Mouse (Mus musculus): Measurements from ENCODE around the gene Gm10271. TPM values are rescaled to one million over a fixed set of nuclear protein-coding genes. Genes with fewer than 3 reads are reported as not detected.

Gm10271 gene
- polyA plus RNA-seq, 1 experiment from 2014 or later: not detected

DNA sequence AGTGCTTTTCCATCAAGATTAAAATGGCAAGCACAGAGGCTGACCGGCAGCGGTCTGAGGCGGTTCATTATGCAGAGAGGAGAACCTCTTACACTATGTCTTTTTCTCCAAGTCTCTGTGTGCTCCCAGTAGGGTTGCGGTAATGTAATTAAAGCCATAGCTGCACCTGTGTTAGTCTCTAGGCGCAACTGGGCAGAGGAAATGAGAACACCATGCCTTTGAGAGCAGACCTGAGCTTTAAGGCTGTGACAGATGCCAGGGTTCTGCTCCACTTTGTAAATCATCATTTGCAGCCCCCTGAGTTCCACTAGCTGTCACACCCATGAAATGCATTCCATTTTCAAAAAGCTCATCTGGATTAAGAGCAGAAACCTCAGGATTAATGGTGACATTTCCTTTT lies 32.3 kb upstream of the Gm10271 start:
- H3K4me2 ChIP-seq: no peak overlapping the region
- WGBS: 81% methylated on average over 5 of the region's 5 CpGs
- DNase-seq (ENCODE audit: low spot score, missing footprints) (no peak), ATAC-seq (ENCODE audit: low FRiP score) (peak; percentile 44)
- no peaks in the 10 kb centered on the region for H3K4me1 ChIP-seq (ENCODE audit: control insufficient read depth, insufficient read depth, low read length)
- H3K9ac ChIP-seq (ENCODE audit: low read length): no peak overlapping the region
- H3K9me3 ChIP-seq (ENCODE audit: control insufficient read depth, low read length): no peaks in the 10 kb centered on the region
- no peak overlapping the region for H3K27ac ChIP-seq (ENCODE audit: low read depth, low read length)
- H3K27me3 ChIP-seq (ENCODE audit: control insufficient read depth, insufficient read depth, low read length): no peaks in the 10 kb centered on the region
- no peak overlapping the region for H3K4me3 ChIP-seq (ENCODE audit: low read depth, low read length)
- no peaks in the 10 kb centered on the region for H3K36me3 ChIP-seq (ENCODE audit: control insufficient read depth, insufficient read depth, low read length)

DNA sequence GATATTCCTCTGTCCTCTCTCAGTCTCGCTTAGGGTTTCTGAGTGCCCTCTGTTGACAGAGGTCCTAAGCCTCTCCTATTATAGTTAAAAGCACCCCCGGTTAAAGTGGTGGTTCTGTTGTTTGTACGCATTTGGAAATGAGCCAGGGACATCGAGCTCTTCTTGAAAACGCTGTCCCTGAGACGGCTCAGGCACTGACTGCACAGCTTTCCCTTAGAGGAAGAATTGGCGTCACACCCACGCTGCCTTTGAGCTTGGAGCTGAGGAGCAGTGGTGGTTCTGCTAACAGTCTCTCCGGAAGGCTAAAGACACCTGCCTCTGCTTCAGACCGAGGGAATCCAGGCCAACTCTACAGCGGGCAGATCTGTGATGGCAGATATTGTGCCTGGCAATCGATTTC lies 28.6 kb upstream of the Gm10271 start:
- Histone ChIP-seq H3K4me2 (no peak overlapping the region), H3K4me1 (ENCODE audit: control insufficient read depth, insufficient read depth, low read length) (no peaks in the 10 kb centered on the region), H3K27me3 (ENCODE audit: control insufficient read depth, insufficient read depth, low read length) (no peaks in the 10 kb centered on the region), H3K4me3 (ENCODE audit: low read depth, low read length) (no peak overlapping the region), H3K9ac (ENCODE audit: low read length) (no peak overlapping the region), H3K27ac (ENCODE audit: low read depth, low read length) (no peak overlapping the region), H3K36me3 (ENCODE audit: control insufficient read depth, insufficient read depth, low read length) (no peaks in the 10 kb centered on the region), H3K9me3 (ENCODE audit: control insufficient read depth, low read length) (no peaks in the 10 kb centered on the region)
- DNase-seq (ENCODE audit: low spot score, missing footprints) (no peak), ATAC-seq (ENCODE audit: low FRiP score) (no peak)
- WGBS: 73% methylated on average over 12 of the region's 12 CpGs

- no peak overlapping the region for H3K27ac ChIP-seq (ENCODE audit: low read depth, low read length)
- no peak overlapping the region for H3K4me2 ChIP-seq
- H3K36me3 ChIP-seq (ENCODE audit: control insufficient read depth, insufficient read depth, low read length): no peaks in the 10 kb centered on the region
- no peak overlapping the region for H3K4me3 ChIP-seq (ENCODE audit: low read depth, low read length)
- no peak overlapping the region for H3K9ac ChIP-seq (ENCODE audit: low read length)
- no peaks in the 10 kb centered on the region for H3K27me3 ChIP-seq (ENCODE audit: control insufficient read depth, insufficient read depth, low read length)
- WGBS: 90% methylated on average over 17 of the region's 17 CpGs
- H3K9me3 ChIP-seq (ENCODE audit: control insufficient read depth, low read length): no peaks in the 10 kb centered on the region
- ATAC-seq (ENCODE audit: low FRiP score): no peak
- H3K4me1 ChIP-seq (ENCODE audit: control insufficient read depth, insufficient read depth, low read length): no peaks in the 10 kb centered on the region
- no peak for DNase-seq (ENCODE audit: low spot score, missing footprints)
Measured at GRCm38 (mm10) chr10:116998716-116999455, 26.5 kb upstream of the Gm10271 start.

- Histone ChIP-seq H3K27ac (ENCODE audit: low read depth, low read length) (no peak overlapping the region), H3K36me3 (ENCODE audit: control insufficient read depth, insufficient read depth, low read length) (no peaks in the 10 kb centered on the region), H3K9me3 (ENCODE audit: control insufficient read depth, low read length) (no peaks in the 10 kb centered on the region), H3K27me3 (ENCODE audit: control insufficient read depth, insufficient read depth, low read length) (no peaks in the 10 kb centered on the region), H3K4me2 (no peak overlapping the region), H3K4me3 (ENCODE audit: low read depth, low read length) (no peak overlapping the region), H3K9ac (ENCODE audit: low read length) (no peak overlapping the region), H3K4me1 (ENCODE audit: control insufficient read depth, insufficient read depth, low read length) (no peaks in the 10 kb centered on the region)
- ATAC-seq (ENCODE audit: low FRiP score): no peak
- 85% methylated on average over 6 of the region's 6 CpGs for WGBS
- no peak for DNase-seq (ENCODE audit: low spot score, missing footprints)
Measured at GRCm38 (mm10) chr10:116996236-116996600, 23.8 kb upstream of the Gm10271 start.

GRCm38 (mm10) chr10:116995584-116996235 lies 23.3 kb upstream of the Gm10271 start:
- H3K27me3 ChIP-seq (ENCODE audit: control insufficient read depth, insufficient read depth, low read length): no peaks in the 10 kb centered on the region
- WGBS: 68% methylated on average over 6 of the region's 6 CpGs
- no peak overlapping the region for H3K4me3 ChIP-seq (ENCODE audit: low read depth, low read length)
- H3K4me1 ChIP-seq (ENCODE audit: control insufficient read depth, insufficient read depth, low read length): no peaks in the 10 kb centered on the region
- no peak overlapping the region for H3K9ac ChIP-seq (ENCODE audit: low read length)
- H3K9me3 ChIP-seq (ENCODE audit: control insufficient read depth, low read length): no peaks in the 10 kb centered on the region
- DNase-seq (ENCODE audit: low spot score, missing footprints) (no peak), ATAC-seq (ENCODE audit: low FRiP score) (no peak)
- H3K36me3 ChIP-seq (ENCODE audit: control insufficient read depth, insufficient read depth, low read length): no peaks in the 10 kb centered on the region
- no peak overlapping the region for H3K4me2 ChIP-seq
- no peak overlapping the region for H3K27ac ChIP-seq (ENCODE audit: low read depth, low read length)

DNA sequence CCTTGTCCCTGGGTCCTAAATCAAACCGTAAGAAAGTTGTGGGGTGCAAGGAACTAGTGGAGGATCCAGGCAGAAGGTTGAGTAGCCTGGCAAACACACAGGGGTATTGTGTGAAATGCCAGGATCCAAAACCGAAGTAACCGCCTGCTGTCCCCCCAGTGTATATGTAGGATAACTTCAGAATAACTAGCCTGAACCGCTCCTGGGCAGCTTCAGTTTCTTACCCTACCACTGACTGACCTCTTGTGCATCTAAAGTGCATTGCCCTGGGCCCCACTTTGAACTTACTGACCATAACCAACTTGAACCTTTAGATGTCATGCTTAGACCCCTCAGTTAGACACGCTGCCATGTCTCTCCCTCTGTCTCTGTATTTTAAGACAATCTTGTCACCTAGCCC lies 22.8 kb upstream of the Gm10271 start:
- 79% methylated on average over 5 of the region's 5 CpGs for WGBS
- Histone ChIP-seq H3K9me3 (ENCODE audit: control insufficient read depth, low read length) (no peaks in the 10 kb centered on the region), H3K4me2 (no peak overlapping the region), H3K4me1 (ENCODE audit: control insufficient read depth, insufficient read depth, low read length) (no peaks in the 10 kb centered on the region), H3K27ac (ENCODE audit: low read depth, low read length) (no peak overlapping the region), H3K9ac (ENCODE audit: low read length) (no peak overlapping the region), H3K27me3 (ENCODE audit: control insufficient read depth, insufficient read depth, low read length) (no peaks in the 10 kb centered on the region), H3K36me3 (ENCODE audit: control insufficient read depth, insufficient read depth, low read length) (no peaks in the 10 kb centered on the region), H3K4me3 (ENCODE audit: low read depth, low read length) (no peak overlapping the region)
- no peak for ATAC-seq (ENCODE audit: low FRiP score)
- DNase-seq (ENCODE audit: low spot score, missing footprints): no peak

- 91% methylated on average over 8 of the region's 8 CpGs for WGBS
- H3K27me3 ChIP-seq (ENCODE audit: control insufficient read depth, insufficient read depth, low read length): no peaks in the 10 kb centered on the region
- no peak overlapping the region for H3K4me2 ChIP-seq
- H3K36me3 ChIP-seq (ENCODE audit: control insufficient read depth, insufficient read depth, low read length): no peaks in the 10 kb centered on the region
- no peak overlapping the region for H3K4me3 ChIP-seq (ENCODE audit: low read depth, low read length)
- no peaks in the 10 kb centered on the region for H3K4me1 ChIP-seq (ENCODE audit: control insufficient read depth, insufficient read depth, low read length)
- H3K9ac ChIP-seq (ENCODE audit: low read length): no peak overlapping the region
- H3K27ac ChIP-seq (ENCODE audit: low read depth, low read length): no peak overlapping the region
- ATAC-seq (ENCODE audit: low FRiP score): no peak
- H3K9me3 ChIP-seq (ENCODE audit: control insufficient read depth, low read length): no peaks in the 10 kb centered on the region
- DNase-seq (ENCODE audit: low spot score, missing footprints): no peak
Measured at GRCm38 (mm10) chr10:116993971-116994370, 21.6 kb upstream of the Gm10271 start.

GRCm38 (mm10) chr10:116986264-116987082 lies 14.1 kb upstream of the Gm10271 start, which contains the start of gene Best3:
Gene Best3, plus strand, starts transcription at chr10:116986314.
- 43% methylated on average over 21 of the region's 21 CpGs for WGBS
- H3K4me2 ChIP-seq: peak within 1 kb of the TSS; percentile 7; the same call in 1 of the 2 replicates
- ATAC-seq (ENCODE audit: low FRiP score) (peak; percentile 33; the same call in 1 of the 2 replicates), DNase-seq (ENCODE audit: low spot score, missing footprints) (peak; percentile 84)
- no peak within 1 kb of the TSS for H3K4me3 ChIP-seq (ENCODE audit: low read depth, low read length)
- no peaks in the 10 kb centered on the region for H3K27me3 ChIP-seq (ENCODE audit: control insufficient read depth, insufficient read depth, low read length)
- H3K9ac ChIP-seq (ENCODE audit: low read length): no peak within 1 kb of the TSS
- H3K27ac ChIP-seq (ENCODE audit: low read depth, low read length): 0 out of 2 replicates have a peak within 1 kb of the TSS, but pooled peaks have one; percentile 9
- peaks cover 14% of the 10 kb centered on the region; the same call in 1 of the 2 replicates for H3K4me1 ChIP-seq (ENCODE audit: control insufficient read depth, insufficient read depth, low read length)
- H3K9me3 ChIP-seq (ENCODE audit: control insufficient read depth, low read length): no peaks in the 10 kb centered on the region
- no peaks in the 10 kb centered on the region for H3K36me3 ChIP-seq (ENCODE audit: control insufficient read depth, insufficient read depth, low read length)

DNA sequence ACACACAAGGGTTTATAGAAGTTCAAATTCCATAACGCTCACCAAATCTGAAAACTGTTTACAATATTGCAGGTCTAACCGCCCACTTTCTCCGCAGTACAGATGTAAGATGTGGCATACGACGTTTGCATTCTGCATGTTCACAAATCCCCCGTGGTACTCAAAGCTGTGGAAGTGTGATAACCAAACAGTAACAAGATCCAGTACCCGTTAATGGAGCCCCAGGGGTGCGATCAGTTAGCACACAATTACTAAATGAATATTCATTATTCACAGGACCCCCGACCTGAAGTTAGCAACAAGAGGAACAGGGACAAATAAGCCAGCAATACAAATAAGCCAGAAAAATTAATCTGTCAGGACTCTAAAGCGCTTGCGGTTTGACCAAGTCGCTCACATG lies 12.4 kb upstream of the Gm10271 start:
- Histone ChIP-seq H3K9ac (ENCODE audit: low read length) (no peak overlapping the region), H3K36me3 (ENCODE audit: control insufficient read depth, insufficient read depth, low read length) (no peaks in the 10 kb centered on the region), H3K27ac (ENCODE audit: low read depth, low read length) (no peak overlapping the region), H3K9me3 (ENCODE audit: control insufficient read depth, low read length) (no peaks in the 10 kb centered on the region), H3K4me1 (ENCODE audit: control insufficient read depth, insufficient read depth, low read length) (peaks cover 14% of the 10 kb centered on the region; the same call in 1 of the 2 replicates), H3K4me2 (no peak overlapping the region), H3K27me3 (ENCODE audit: control insufficient read depth, insufficient read depth, low read length) (no peaks in the 10 kb centered on the region), H3K4me3 (ENCODE audit: low read depth, low read length) (no peak overlapping the region)
- 76% methylated on average over 12 of the region's 12 CpGs for WGBS
- DNase-seq (ENCODE audit: low spot score, missing footprints) (no peak), ATAC-seq (ENCODE audit: low FRiP score) (no peak)

Data from midbrain, embryonic 11.5 days (tissue).